Mouse (Mus musculus): ENCODE measurements around the gene Flii. TPM values are rescaled to one million over a fixed set of nuclear protein-coding genes. Genes with fewer than 3 reads are reported as not detected.

Flii gene
- 100 to 1,000 TPM; 220 to 235 TPM for total RNA-seq (2023)

DNA sequence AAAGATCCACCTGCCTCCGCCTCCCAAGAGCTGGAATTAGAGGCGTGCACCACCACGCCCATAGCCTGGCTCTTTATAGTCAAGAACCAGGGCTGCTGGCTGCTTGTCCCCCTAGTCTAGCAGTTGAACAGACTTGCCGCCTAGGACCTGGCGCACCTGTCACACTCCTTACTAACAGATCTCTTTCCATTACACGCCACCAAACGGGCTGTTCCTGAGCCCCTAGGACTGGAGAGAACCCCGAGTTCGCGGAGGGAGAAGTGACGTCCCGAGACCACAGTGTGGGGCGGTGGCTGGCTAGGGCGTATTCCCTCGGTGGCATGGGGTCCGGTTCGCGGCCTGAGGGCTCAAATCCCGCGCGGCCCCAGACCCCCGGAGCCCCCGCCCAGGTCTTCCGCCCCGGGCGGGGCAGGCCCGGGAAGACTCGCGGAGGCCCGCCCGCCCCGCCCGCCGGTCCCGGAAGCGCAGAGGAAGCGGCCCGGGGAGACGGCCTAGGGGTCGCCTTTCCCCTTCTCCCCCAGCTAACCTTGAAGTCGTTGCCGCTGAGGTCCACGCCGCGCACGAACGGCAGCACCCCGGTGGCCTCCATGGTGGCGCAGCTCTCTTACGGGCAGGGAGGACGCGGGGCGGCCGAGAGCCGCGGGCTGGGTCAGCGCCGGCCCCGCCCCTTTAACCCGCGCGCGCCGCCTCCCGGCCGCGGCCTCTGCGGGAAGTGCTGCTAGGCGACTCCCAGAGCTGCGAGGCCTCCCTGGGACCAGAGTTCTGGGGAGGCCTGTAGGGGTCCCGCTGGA, at the start of gene Flii:
Gene Flii, minus strand, starts transcription at position 663 of the 791 bp plus-strand sequence.

DNA sequence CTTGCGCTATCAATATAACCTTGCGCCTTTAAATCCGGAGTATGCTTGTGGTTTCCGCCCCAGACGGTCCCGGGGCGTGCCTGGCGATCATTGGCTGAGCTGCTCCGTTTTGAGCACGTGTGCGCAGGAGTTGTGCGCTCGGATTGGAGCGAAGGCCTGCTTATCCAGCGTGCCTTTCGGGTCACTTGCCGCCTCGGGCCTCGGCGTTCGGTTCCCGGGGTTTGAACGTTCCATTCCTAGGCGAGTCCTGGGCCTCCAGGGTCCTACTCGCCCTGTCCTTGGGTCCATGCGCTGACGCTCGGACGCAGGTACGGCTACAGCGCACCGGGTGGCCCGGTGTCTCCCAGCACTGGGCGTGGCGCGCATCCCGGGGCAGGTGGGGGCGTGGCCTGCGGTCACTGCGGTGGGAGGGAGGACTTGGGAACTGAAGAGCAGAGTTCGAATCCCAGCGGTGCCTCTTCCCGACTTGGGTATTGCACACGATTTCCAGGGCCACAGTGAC, 1.2 kb upstream of the Flii start, which contains the start of gene Mief2:
Gene Mief2, plus strand, starts transcription at position 139 of the 502 bp plus-strand sequence.

DNA sequence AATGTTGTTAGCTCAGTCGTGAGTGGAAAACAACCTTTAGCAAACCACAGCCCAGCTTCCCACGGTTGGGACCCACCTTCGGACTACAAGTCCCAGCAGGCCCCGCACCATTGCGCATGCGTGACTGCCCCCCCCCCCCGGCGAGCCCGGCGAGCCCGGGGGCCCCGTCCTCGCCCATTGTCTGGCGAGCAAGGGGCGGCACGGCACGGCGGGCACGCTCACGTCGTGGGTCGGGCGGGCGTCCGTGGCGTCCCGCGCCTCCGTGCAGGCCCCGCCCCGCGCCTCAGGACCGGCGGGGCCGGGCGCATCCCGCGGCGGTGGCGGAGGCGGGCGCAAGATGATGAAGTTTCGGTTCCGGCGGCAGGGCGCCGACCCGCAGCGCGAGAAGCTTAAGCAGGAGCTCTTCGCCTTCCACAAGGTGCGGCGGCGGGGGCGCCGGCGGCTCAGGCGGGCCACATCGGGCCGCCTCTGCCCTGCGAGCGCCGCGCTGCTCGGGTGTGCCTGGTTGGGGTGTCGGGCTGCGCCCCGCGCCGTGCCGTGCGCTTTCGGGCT, 27.5 kb downstream of the Flii start, which contains the start of gene Llgl1:
Gene Llgl1, plus strand, starts transcription at position 200 of the 552 bp plus-strand sequence.

Other genes with a start within 250 kb of the Flii start
- gene Alkbh5, start 190.9 kb downstream of the Flii start, total RNA-seq (2023), result 10 to 100 TPM; 66.8 to 76.7 TPM
- gene Llgl1, start 27.5 kb downstream of the Flii start, total RNA-seq (2023), result 10 to 100 TPM; 32.8 to 38.4 TPM
- 1 to 10 TPM; 7.4 to 9.9 TPM for gene Mief2, start 1.1 kb upstream of the Flii start, total RNA-seq (2023)
- 10 to 100 TPM; 24.8 to 32.8 TPM for gene Top3a, start 50.1 kb upstream of the Flii start, total RNA-seq (2023)
- gene Smcr8, start 50.3 kb upstream of the Flii start, total RNA-seq (2023), result 10 to 100 TPM; 94.3 to 96.8 TPM
- gene Shmt1, start 84.5 kb upstream of the Flii start, total RNA-seq (2023), result 1 to 10 TPM; 5.1 to 9.1 TPM
- 10 to 100 TPM; 13.4 to 17.6 TPM for gene Dhrs7b, start 103.4 kb upstream of the Flii start, total RNA-seq (2023)
- gene Tmem11, start 152.0 kb upstream of the Flii start, total RNA-seq (2023), result 10 to 100 TPM; 22.7 to 23.6 TPM
- 10 to 100 TPM; 22.6 to 25.7 TPM for gene Natd1, start 187.5 kb upstream of the Flii start, total RNA-seq (2023)
- 10 to 100 TPM; 32.4 to 38.2 TPM for gene Map2k3, start 204.8 kb upstream of the Flii start, total RNA-seq (2023)